Mouse (Mus musculus) testis, adult 2 months (tissue): ENCODE measurements around the gene Olfr1457.

Experiments
- CTCF ChIP-seq: fragments of 200-500 bp; IDR thresholded peaks from 2 replicates; pipeline ENCODE4 v1.5.1; 2012; ENCODE audit warnings: low read depth, mild to moderate bottlenecking, inconsistent platforms, low read length, moderate library complexity; ENCODE audit not compliant: control insufficient read depth, insufficient read depth, insufficient replicate concordance
- POLR2A ChIP-seq: fragments of 200-500 bp; IDR thresholded peaks from 2 replicates; pipeline ENCODE4 v1.6.1; 2012; ENCODE audit warnings: low read depth, mild to moderate bottlenecking, inconsistent platforms, low read length, moderate library complexity; ENCODE audit not compliant: control insufficient read depth

DNA sequence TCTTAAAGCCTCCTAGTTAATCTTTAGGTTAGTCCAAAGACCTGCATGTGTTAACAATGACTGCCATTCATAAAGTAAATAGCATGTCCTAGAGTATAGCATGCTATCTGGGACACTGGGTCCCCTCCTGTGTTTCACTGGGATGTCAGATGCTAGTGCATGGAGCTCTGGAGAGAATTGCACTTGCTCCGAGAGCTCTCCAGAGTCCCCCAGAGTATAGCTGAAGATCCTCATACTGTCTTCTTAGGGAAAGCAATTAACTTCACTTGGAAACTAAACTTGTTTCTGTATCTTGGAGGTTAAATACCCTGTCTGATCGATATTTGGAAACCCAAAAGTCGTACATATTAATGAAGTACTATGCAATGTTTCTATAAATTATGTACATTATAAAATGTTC lies 9.0 kb upstream of the Olfr1457 start, which contains the start of gene Olfr1458:
- no peak for TF ChIP-seq CTCF
- no peak for TF ChIP-seq POLR2A
